Mouse (Mus musculus) stomach, postnatal 0 days (tissue): ENCODE measurements around the gene Tsga10.

Source experiments
- CTCF ChIP-seq: IDR thresholded peaks from 2 replicates; pipeline ENCODE4 v1.5.1; 2016; ENCODE audit warnings: antibody characterized with exemption, low read depth, mild to moderate bottlenecking, moderate library complexity
- EP300 ChIP-seq: optimal IDR thresholded peaks from 2 replicates; pipeline ENCODE3; 2016; ENCODE audit warnings: antibody characterized with exemption

- TF ChIP-seq CTCF (no peak), EP300 (no peak)
Observed at GRCm38 (mm10) chr1:37728053-37728452, 138.2 kb downstream of the Tsga10 start.
